Comparison of ENCODE assay signal across 19 mouse cellular contexts in the genomic region with DNA sequence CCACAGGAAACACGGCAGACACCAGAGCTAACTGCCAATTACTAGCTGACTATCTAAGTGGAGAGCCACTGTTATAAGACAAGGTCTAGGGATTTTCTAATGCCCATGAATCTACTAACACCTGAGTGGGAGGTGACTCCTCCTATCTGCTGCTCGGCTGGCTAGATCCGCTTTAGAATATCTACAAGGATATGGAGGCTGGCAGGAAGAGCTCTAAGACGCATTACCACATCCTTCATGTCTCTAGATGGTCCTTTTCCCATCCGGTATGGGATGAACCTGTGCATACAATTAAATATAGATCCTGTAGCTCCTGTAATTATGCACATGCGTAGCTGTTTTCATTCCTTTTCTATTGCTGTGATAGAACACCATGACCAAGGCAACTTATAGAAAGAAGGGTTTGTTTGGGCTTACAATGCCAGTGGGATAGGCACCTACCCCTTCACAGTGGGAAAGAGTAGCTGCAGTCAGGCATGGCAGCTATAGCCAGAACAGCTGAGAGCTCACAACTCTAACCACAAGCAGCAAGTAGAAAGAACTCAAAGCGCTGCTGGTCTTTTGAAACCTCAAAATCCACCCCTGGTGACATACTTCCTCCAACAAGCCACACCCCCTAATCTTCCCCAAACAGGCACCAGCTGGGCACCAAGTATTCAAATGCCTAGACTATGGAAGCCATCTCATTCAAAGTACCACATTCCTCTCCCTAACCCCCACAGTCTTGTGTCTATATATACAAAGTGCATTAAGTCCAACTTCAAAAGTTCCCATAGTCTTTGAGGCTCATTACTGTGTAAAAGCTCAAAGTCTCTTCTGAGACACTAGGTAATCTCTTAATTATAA.
A peak's percentile ranks its signal among the peaks of the same experiment; 100 is the strongest.
DNase-seq lines count a peak whose midpoint lies in the region; ATAC-seq and TF ChIP-seq lines count a peak whose summit lies in the region.
"Had no signal": no experiment of that assay in that cellular context is flagged by ENCODE, and none has a peak within 500 bp of the region (broad histone marks: within the 10 kb centered on the region; RNA-seq: fewer than 3 reads in every experiment).

No protein-coding gene starts in this region.

- DNase-seq in A20 (ENCODE audit: low read depth, low spot score): peak; percentile 16
- peak; percentile 66 for DNase-seq in MEL (ENCODE audit: low read depth, low spot score)
- DNase-seq in thymus, adult 2 months: peak; percentile 53
- no peak for DNase-seq in stomach, postnatal 0 days (ENCODE audit: low spot score)
- no peak for DNase-seq in heart, adult 2 months
- DNase-seq in retina, embryonic 14.5 days (ENCODE audit: low spot score): no peak
- no peak for DNase-seq in frontal cortex, postnatal 10 days (ENCODE audit: low spot score in 2 of 2)
- DNase-seq: adrenal gland, postnatal 25 days; cerebellum, postnatal 36 days; kidney, adult 11 months; kidney, postnatal 36 days; layer of hippocampus, postnatal 36 days; lung, postnatal 14 days had no signal

- no peak for TF ChIP-seq CTCF in MEL (IDR thresholded peaks at IDR 0.05 in 2 of 3, conservative IDR thresholded peaks at IDR 0.05 in 1 of 3; ENCODE audit: control insufficient read depth in 1 of 3, insufficient read depth in 1 of 3, low read depth in 2 of 3, low read length in 3 of 3, poor library complexity in 1 of 3, severe bottlenecking in 1 of 3)
- TF ChIP-seq CTCF in thymus, adult 2 months (IDR thresholded peaks at IDR 0.05; ENCODE audit: borderline replicate concordance, control insufficient read depth, extremely low read depth, insufficient read depth, low read length, poor library complexity): no peak
- TF ChIP-seq CTCF in stomach, postnatal 0 days (IDR thresholded peaks at IDR 0.05; ENCODE audit: low read depth): no peak
- TF ChIP-seq CTCF in heart, adult 2 months (IDR thresholded peaks at IDR 0.05): no peak

- TF ChIP-seq RAD21 in MEL (IDR thresholded peaks at IDR 0.05; ENCODE audit: low read depth, low read length): no peak

- H3K27ac ChIP-seq in MEL (ENCODE audit: control insufficient read depth, low read depth, low read length): no peak overlapping the region
- peak overlapping the region; percentile 61 for H3K27ac ChIP-seq in intestine, embryonic 16.5 days (ENCODE audit: low read length)
- H3K27ac ChIP-seq in thymus, adult 2 months (ENCODE audit: control insufficient read depth, insufficient read depth, low read length): peak overlapping the region; percentile 52
- H3K27ac ChIP-seq in stomach, postnatal 0 days (replicated peaks): no peak overlapping the region
- no peak overlapping the region for H3K27ac ChIP-seq in heart, adult 2 months
- H3K27ac ChIP-seq: embryonic facial prominence, embryonic 13.5 days; forebrain, embryonic 10.5 days; liver, embryonic 14.5 days; neural tube, embryonic 13.5 days had no signal

- H3K36me3 ChIP-seq in MEL (ENCODE audit: control insufficient read depth in 1 of 2, insufficient read depth in 2 of 2, low read length in 2 of 2): peaks cover 0 to 9% of the 10 kb centered on the region in 2 experiments; a peak in 2 of 4 replicates
- H3K36me3 ChIP-seq in intestine, embryonic 16.5 days (ENCODE audit: control insufficient read depth, insufficient read depth, low read length): no peaks in the 10 kb centered on the region
- no peaks in the 10 kb centered on the region for H3K36me3 ChIP-seq in thymus, adult 2 months (ENCODE audit: control insufficient read depth, insufficient read depth, low read length)
- no peaks in the 10 kb centered on the region for H3K36me3 ChIP-seq in stomach, postnatal 0 days (ENCODE audit: control insufficient read depth, insufficient read depth, low read length)
- no peaks in the 10 kb centered on the region for H3K36me3 ChIP-seq in heart, adult 2 months (ENCODE audit: control insufficient read depth, insufficient read depth, low read length)
- H3K36me3 ChIP-seq: embryonic facial prominence, embryonic 13.5 days; forebrain, embryonic 10.5 days; neural tube, embryonic 13.5 days had no signal

- no peak overlapping the region for H3K4me2 ChIP-seq in intestine, embryonic 16.5 days (ENCODE audit: low read depth, low read length)
- no peak overlapping the region for H3K4me2 ChIP-seq in stomach, postnatal 0 days (replicated peaks; ENCODE audit: low read depth)
- H3K4me2 ChIP-seq: embryonic facial prominence, embryonic 13.5 days; midbrain, embryonic 11.5 days; neural tube, embryonic 13.5 days had no signal

- no peaks in the 10 kb centered on the region for H3K9me3 ChIP-seq in MEL (replicated peaks; ENCODE audit: insufficient read depth, low read length)
- H3K9me3 ChIP-seq in intestine, embryonic 16.5 days (ENCODE audit: control insufficient read depth, low read length): no peaks in the 10 kb centered on the region
- no peaks in the 10 kb centered on the region for H3K9me3 ChIP-seq in stomach, postnatal 0 days (ENCODE audit: control insufficient read depth, low read length)
- H3K9me3 ChIP-seq: embryonic facial prominence, embryonic 13.5 days; neural tube, embryonic 13.5 days had no signal

- H3K9ac ChIP-seq in MEL (ENCODE audit: control insufficient read depth, low read depth, low read length, poor library complexity, severe bottlenecking): no peak overlapping the region
- no peak overlapping the region for H3K9ac ChIP-seq in intestine, embryonic 16.5 days (ENCODE audit: low read depth, low read length)
- H3K9ac ChIP-seq in stomach, postnatal 0 days (ENCODE audit: low read length): no peak overlapping the region
- no peak overlapping the region for H3K9ac ChIP-seq in heart, adult 2 months (ENCODE audit: low read depth, low read length)
- H3K9ac ChIP-seq: embryonic facial prominence, embryonic 13.5 days; liver, embryonic 14.5 days; neural tube, embryonic 13.5 days had no signal

- H3K4me1 ChIP-seq in MEL (ENCODE audit: control insufficient read depth in 1 of 2, insufficient read depth in 2 of 2, low read length in 2 of 2): peaks cover 0 to 13% of the 10 kb centered on the region in 2 experiments; a peak in 2 of 4 replicates
- H3K4me1 ChIP-seq in intestine, embryonic 16.5 days (ENCODE audit: control insufficient read depth, insufficient read depth, low read length): no peaks in the 10 kb centered on the region
- H3K4me1 ChIP-seq in thymus, adult 2 months (replicated peaks; ENCODE audit: control insufficient read depth, insufficient read depth, low read length): peaks cover 15% of the 10 kb centered on the region
- no peaks in the 10 kb centered on the region for H3K4me1 ChIP-seq in stomach, postnatal 0 days (replicated peaks; ENCODE audit: control insufficient read depth, insufficient read depth)
- H3K4me1 ChIP-seq in heart, adult 2 months (ENCODE audit: control insufficient read depth, insufficient read depth, low read length): no peaks in the 10 kb centered on the region
- H3K4me1 ChIP-seq: embryonic facial prominence, embryonic 13.5 days; forebrain, embryonic 10.5 days; neural tube, embryonic 13.5 days had no signal

- intact Hi-C loops in heart, adult 2 months (cut with DNase I): no loop called here

- no peak for TF ChIP-seq EP300 in MEL (IDR thresholded peaks at IDR 0.05; ENCODE audit: low read depth in 1 of 2, low read length in 2 of 2)
- no peak for TF ChIP-seq EP300 in stomach, postnatal 0 days (optimal IDR thresholded peaks at IDR 0.05)
- no peak for TF ChIP-seq EP300 in heart, adult 2 months (IDR thresholded peaks at IDR 0.05; ENCODE audit: insufficient read depth, low read depth, low read length)

- no peaks in the 10 kb centered on the region for H3K79me2 ChIP-seq in MEL (ENCODE audit: control insufficient read depth, insufficient read depth, low read length, poor library complexity)
- H3K79me2 ChIP-seq in heart, adult 2 months (replicated peaks; ENCODE audit: control insufficient read depth, insufficient read depth, low read length): no peaks in the 10 kb centered on the region

- no peaks in the 10 kb centered on the region for H3K27me3 ChIP-seq in MEL (ENCODE audit: control insufficient read depth in 1 of 2, insufficient read depth in 2 of 2, low read length in 2 of 2)
- 0 out of 2 replicates have a peak, but pooled peaks cover 3% of the 10 kb centered on the region for H3K27me3 ChIP-seq in intestine, embryonic 16.5 days (replicated peaks; ENCODE audit: control insufficient read depth, insufficient read depth, low read length)
- no peaks in the 10 kb centered on the region for H3K27me3 ChIP-seq in thymus, adult 2 months (ENCODE audit: control insufficient read depth, insufficient read depth, low read length)
- H3K27me3 ChIP-seq in stomach, postnatal 0 days (ENCODE audit: control insufficient read depth, insufficient read depth, low read length): no peaks in the 10 kb centered on the region
- H3K27me3 ChIP-seq in heart, adult 2 months (ENCODE audit: control insufficient read depth, insufficient read depth, low read length): no peaks in the 10 kb centered on the region
- H3K27me3 ChIP-seq: neural tube, embryonic 13.5 days had no signal

- no peak overlapping the region for H3K4me3 ChIP-seq in MEL (ENCODE audit: control insufficient read depth in 1 of 2, insufficient read depth in 1 of 2, low read depth in 2 of 2, low read length in 2 of 2)
- no peak overlapping the region for H3K4me3 ChIP-seq in intestine, embryonic 16.5 days (ENCODE audit: low read length)
- no peak overlapping the region for H3K4me3 ChIP-seq in thymus, adult 2 months (ENCODE audit: control insufficient read depth, insufficient read depth, low read length)
- H3K4me3 ChIP-seq in stomach, postnatal 0 days (ENCODE audit: low read depth, low read length): no peak overlapping the region
- H3K4me3 ChIP-seq in heart, adult 2 months: no peak overlapping the region
- H3K4me3 ChIP-seq: embryonic facial prominence, embryonic 13.5 days; forebrain, embryonic 10.5 days; neural tube, embryonic 13.5 days had no signal

- ATAC-seq in intestine, embryonic 16.5 days: peak; percentile 86; the same call in 1 of the 2 replicates
- ATAC-seq in stomach, postnatal 0 days (ENCODE audit: low FRiP score, low TSS enrichment): no peak

- no peak for TF ChIP-seq POLR2A in MEL (IDR thresholded peaks at IDR 0.05; ENCODE audit: control insufficient read depth in 1 of 2, insufficient read depth in 1 of 2, low read depth in 1 of 2, low read length in 2 of 2, poor library complexity in 1 of 2)
- no peak for TF ChIP-seq POLR2A in thymus, adult 2 months (IDR thresholded peaks at IDR 0.05; ENCODE audit: control insufficient read depth, extremely low read depth, insufficient read depth, low read length, poor library complexity)
- no peak for TF ChIP-seq POLR2A in heart, adult 2 months (IDR thresholded peaks at IDR 0.05; ENCODE audit: insufficient read depth, low read depth, low read length)

- WGBS in intestine, embryonic 16.5 days: 78% methylated on average over 7 of the region's 7 CpGs
- 34% methylated on average over 7 of the region's 7 CpGs for WGBS in thymus, adult 2 months
- WGBS in stomach, postnatal 0 days: 78% methylated on average over 7 of the region's 7 CpGs
- WGBS in heart, adult 2 months: 78% methylated on average over 7 of the region's 7 CpGs

TF ChIP-seq in MEL, 35 proteins besides CTCF, POLR2A, EP300 and RAD21:
- peak; percentile 27; the same call in 1 of the 2 replicates for TF ChIP-seq TAL1 (IDR thresholded peaks at IDR 0.05; ENCODE audit: low read length)
- no peak for TF ChIP-seq TBP (IDR thresholded peaks at IDR 0.05; ENCODE audit: low read depth, low read length)
- 0 out of 2 replicates have a peak, but pooled peaks have one; percentile 38 for TF ChIP-seq ETS1 (IDR thresholded peaks at IDR 0.05; ENCODE audit: low read depth, low read length)

Comparison
In these comparisons a context has a peak if more than half of its experiments do, and no peak if none do; other contexts are left out.
1. DNase-seq: peak in A20 (single experiment), MEL (single experiment) and thymus, adult 2 months (single experiment); none in stomach, postnatal 0 days (single experiment), heart, adult 2 months (0 of 2), retina, embryonic 14.5 days (single experiment) and frontal cortex, postnatal 10 days (0 of 2).
2. H3K27ac ChIP-seq: peak in intestine, embryonic 16.5 days (single experiment) and thymus, adult 2 months (single experiment); none in MEL (single experiment), stomach, postnatal 0 days (single experiment) and heart, adult 2 months (single experiment).